Mouse (Mus musculus): ENCODE measurements at regions not wholly inside any gene's neighbourhood (a gene's known extent, or its start where the extent isn't known, plus 50 kb on each side); places are given as distances from the start of the nearest gene placed in this dataset.

DNA sequence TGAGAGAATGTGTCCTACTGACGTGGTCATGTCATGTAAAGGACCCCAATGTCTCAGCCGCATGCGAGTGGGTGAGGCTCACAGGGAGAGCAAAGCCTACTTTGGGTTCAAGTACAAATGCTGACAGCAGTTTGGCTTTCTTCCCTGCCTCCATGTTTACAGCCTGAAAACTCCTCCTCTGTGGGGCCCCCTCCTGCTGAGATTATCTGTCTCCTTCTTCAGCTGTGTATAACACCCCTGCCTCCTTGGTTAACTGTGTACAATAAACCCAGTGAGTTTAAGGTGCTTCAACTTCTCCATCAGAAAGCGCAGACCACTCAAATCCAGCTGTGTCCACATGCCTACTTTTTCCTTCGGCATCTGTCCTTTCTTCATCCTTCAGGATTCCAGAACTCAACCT lies 130.3 kb downstream of the Tex36 start:
- H3K36me3 ChIP-seq (ENCODE audit: control insufficient read depth, insufficient read depth, low read length), result no peaks in the 10 kb centered on the region
- H3K4me2 ChIP-seq (ENCODE audit: low read depth, low read length), result no peak overlapping the region
- H3K4me3 ChIP-seq (ENCODE audit: low read length), result no peak overlapping the region
- H3K27ac ChIP-seq (ENCODE audit: low read length), result no peak overlapping the region
- H3K9me3 ChIP-seq (ENCODE audit: control insufficient read depth, low read length), result no peaks in the 10 kb centered on the region
- 75% methylated on average over 5 of the region's 5 CpGs for WGBS
- ATAC-seq, result no peak
- no peaks in the 10 kb centered on the region for H3K27me3 ChIP-seq (replicated peaks; ENCODE audit: control insufficient read depth, insufficient read depth, low read length)
- H3K9ac ChIP-seq (ENCODE audit: low read depth, low read length), result no peak overlapping the region
- H3K4me1 ChIP-seq (ENCODE audit: control insufficient read depth, insufficient read depth, low read length), result peaks cover 12% of the 10 kb centered on the region

GRCm38 (mm10) chr7:133470620-133470958 lies 131.4 kb downstream of the Tex36 start:
- Histone ChIP-seq H3K4me3 (ENCODE audit: low read length) (no peak overlapping the region), H3K36me3 (ENCODE audit: control insufficient read depth, insufficient read depth, low read length) (no peaks in the 10 kb centered on the region), H3K4me1 (ENCODE audit: control insufficient read depth, insufficient read depth, low read length) (peaks cover 12% of the 10 kb centered on the region), H3K9ac (ENCODE audit: low read depth, low read length) (no peak overlapping the region), H3K9me3 (ENCODE audit: control insufficient read depth, low read length) (no peaks in the 10 kb centered on the region), H3K27me3 (replicated peaks; ENCODE audit: control insufficient read depth, insufficient read depth, low read length) (no peaks in the 10 kb centered on the region), H3K4me2 (ENCODE audit: low read depth, low read length) (no peak overlapping the region), H3K27ac (ENCODE audit: low read length) (peak overlapping the region; percentile 33)
- ATAC-seq, result no peak
- WGBS, result 35% methylated on average over 3 of the region's 3 CpGs

- Histone ChIP-seq H3K9me3 (ENCODE audit: control insufficient read depth, low read length) (no peaks in the 10 kb centered on the region), H3K4me2 (ENCODE audit: low read depth, low read length) (no peak overlapping the region), H3K4me1 (ENCODE audit: control insufficient read depth, insufficient read depth, low read length) (peaks cover 12% of the 10 kb centered on the region), H3K27me3 (replicated peaks; ENCODE audit: control insufficient read depth, insufficient read depth, low read length) (no peaks in the 10 kb centered on the region), H3K9ac (ENCODE audit: low read depth, low read length) (no peak overlapping the region), H3K4me3 (ENCODE audit: low read length) (no peak overlapping the region), H3K27ac (ENCODE audit: low read length) (peak overlapping the region; percentile 39; the same call in 1 of the 2 replicates), H3K36me3 (ENCODE audit: control insufficient read depth, insufficient read depth, low read length) (no peaks in the 10 kb centered on the region)
- 40% methylated on average over 6 of the region's 6 CpGs for WGBS
- peak; percentile 85 for ATAC-seq
Measured at GRCm38 (mm10) chr7:133469952-133470619, 131.9 kb downstream of the Tex36 start.

GRCm38 (mm10) chr7:133469106-133469505 lies 132.9 kb downstream of the Tex36 start:
- H3K36me3 ChIP-seq (ENCODE audit: control insufficient read depth, insufficient read depth, low read length), result no peaks in the 10 kb centered on the region
- H3K4me3 ChIP-seq (ENCODE audit: low read length), result no peak overlapping the region
- peaks cover 12% of the 10 kb centered on the region for H3K4me1 ChIP-seq (ENCODE audit: control insufficient read depth, insufficient read depth, low read length)
- no peak overlapping the region for H3K27ac ChIP-seq (ENCODE audit: low read length)
- no peaks in the 10 kb centered on the region for H3K9me3 ChIP-seq (ENCODE audit: control insufficient read depth, low read length)
- H3K9ac ChIP-seq (ENCODE audit: low read depth, low read length), result no peak overlapping the region
- no peak for ATAC-seq
- H3K4me2 ChIP-seq (ENCODE audit: low read depth, low read length), result no peak overlapping the region
- 48% methylated on average over 3 of the region's 3 CpGs for WGBS
- H3K27me3 ChIP-seq (replicated peaks; ENCODE audit: control insufficient read depth, insufficient read depth, low read length), result no peaks in the 10 kb centered on the region

DNA sequence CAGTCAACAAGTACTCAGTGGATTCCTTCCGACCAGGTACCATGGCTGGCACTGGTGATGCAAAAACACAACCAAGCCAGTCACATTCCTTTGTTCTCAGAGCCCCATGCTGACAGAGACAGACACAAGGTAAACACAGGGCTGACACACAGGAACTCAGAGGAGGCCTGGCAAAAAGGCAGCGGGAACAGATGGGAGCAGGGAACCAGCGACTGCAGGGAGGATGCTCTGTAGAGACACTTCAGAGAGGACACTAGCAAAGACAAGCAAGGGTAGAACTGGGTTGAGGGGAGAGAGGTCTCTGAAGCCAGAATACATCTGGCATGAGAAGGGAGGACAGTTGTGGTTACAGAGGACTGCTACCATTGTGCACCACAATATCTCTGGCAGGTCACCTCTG lies 133.6 kb downstream of the Tex36 start:
- H3K9me3 ChIP-seq (ENCODE audit: control insufficient read depth, low read length), result no peaks in the 10 kb centered on the region
- no peak overlapping the region for H3K9ac ChIP-seq (ENCODE audit: low read depth, low read length)
- ATAC-seq, result no peak
- peaks cover 12% of the 10 kb centered on the region for H3K4me1 ChIP-seq (ENCODE audit: control insufficient read depth, insufficient read depth, low read length)
- no peaks in the 10 kb centered on the region for H3K36me3 ChIP-seq (ENCODE audit: control insufficient read depth, insufficient read depth, low read length)
- no peak overlapping the region for H3K4me2 ChIP-seq (ENCODE audit: low read depth, low read length)
- WGBS, result 45% methylated on average over 3 of the region's 3 CpGs
- no peaks in the 10 kb centered on the region for H3K27me3 ChIP-seq (replicated peaks; ENCODE audit: control insufficient read depth, insufficient read depth, low read length)
- H3K27ac ChIP-seq (ENCODE audit: low read length), result no peak overlapping the region
- no peak overlapping the region for H3K4me3 ChIP-seq (ENCODE audit: low read length)

DNA sequence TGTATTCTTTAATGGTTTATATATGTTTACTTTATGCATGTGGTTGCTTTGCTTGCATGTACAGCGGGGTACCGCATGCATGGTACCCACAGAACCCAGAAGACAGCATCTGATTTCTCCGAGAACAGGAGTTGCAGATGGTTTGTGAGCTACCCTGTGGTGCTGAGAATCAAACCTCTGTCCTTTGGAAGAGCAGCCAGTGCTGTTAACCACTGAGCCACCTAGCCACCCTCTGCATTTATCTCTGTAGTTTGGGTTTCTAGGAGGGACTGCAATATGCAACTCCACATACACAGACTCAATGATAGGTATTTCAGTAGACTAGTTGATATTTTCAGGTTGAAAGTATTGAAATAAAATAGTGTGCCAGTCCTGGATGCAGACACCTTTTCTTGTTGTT lies 134.4 kb downstream of the Tex36 start:
- Histone ChIP-seq H3K9ac (ENCODE audit: low read depth, low read length) (no peak overlapping the region), H3K27me3 (replicated peaks; ENCODE audit: control insufficient read depth, insufficient read depth, low read length) (no peaks in the 10 kb centered on the region), H3K9me3 (ENCODE audit: control insufficient read depth, low read length) (no peaks in the 10 kb centered on the region), H3K4me1 (ENCODE audit: control insufficient read depth, insufficient read depth, low read length) (peaks cover 12% of the 10 kb centered on the region), H3K4me2 (ENCODE audit: low read depth, low read length) (no peak overlapping the region), H3K4me3 (ENCODE audit: low read length) (no peak overlapping the region), H3K36me3 (ENCODE audit: control insufficient read depth, insufficient read depth, low read length) (no peaks in the 10 kb centered on the region), H3K27ac (ENCODE audit: low read length) (no peak overlapping the region)
- WGBS, result 82% methylated on average over 3 of the region's 3 CpGs
- no peak for ATAC-seq

DNA sequence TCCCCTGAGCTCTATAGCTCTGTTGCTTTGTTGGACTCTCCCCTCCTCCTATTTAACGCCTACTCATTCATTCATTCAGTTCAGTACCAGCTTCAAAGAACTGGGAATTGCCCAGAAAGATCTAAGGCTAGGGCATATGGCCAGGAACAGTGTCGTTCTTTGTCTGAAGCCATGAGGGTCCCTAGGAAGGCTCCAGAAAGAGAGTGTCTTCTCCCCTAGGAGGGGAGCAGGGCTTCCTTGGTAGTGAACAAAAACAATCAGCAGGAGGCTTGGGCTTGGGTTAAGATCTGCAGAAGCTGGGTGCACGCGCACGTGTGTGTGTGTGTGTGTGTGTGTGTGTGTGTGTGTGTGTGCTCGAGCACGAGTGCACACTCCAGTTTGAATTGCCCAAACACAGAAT lies 142.7 kb downstream of the Tex36 start:
- Histone ChIP-seq H3K9me3 (ENCODE audit: control insufficient read depth, low read length) (no peaks in the 10 kb centered on the region), H3K4me1 (ENCODE audit: control insufficient read depth, insufficient read depth, low read length) (peaks cover 4% of the 10 kb centered on the region; the same call in 1 of the 2 replicates), H3K9ac (ENCODE audit: low read depth, low read length) (no peak overlapping the region), H3K27ac (ENCODE audit: low read length) (no peak overlapping the region), H3K36me3 (ENCODE audit: control insufficient read depth, insufficient read depth, low read length) (no peaks in the 10 kb centered on the region), H3K4me2 (ENCODE audit: low read depth, low read length) (no peak overlapping the region), H3K4me3 (ENCODE audit: low read length) (no peak overlapping the region), H3K27me3 (replicated peaks; ENCODE audit: control insufficient read depth, insufficient read depth, low read length) (no peaks in the 10 kb centered on the region)
- ATAC-seq, result no peak
- 64% methylated on average over 7 of the region's 7 CpGs for WGBS

- H3K36me3 ChIP-seq (ENCODE audit: control insufficient read depth, insufficient read depth, low read length), result no peaks in the 10 kb centered on the region
- H3K4me2 ChIP-seq (ENCODE audit: low read depth, low read length), result no peak overlapping the region
- no peaks in the 10 kb centered on the region for H3K27me3 ChIP-seq (replicated peaks; ENCODE audit: control insufficient read depth, insufficient read depth, low read length)
- peak overlapping the region; percentile 74 for H3K27ac ChIP-seq (ENCODE audit: low read length)
- 0 out of 2 replicates have a peak overlapping the region, but pooled peaks have one; percentile 24 for H3K9ac ChIP-seq (ENCODE audit: low read depth, low read length)
- H3K4me1 ChIP-seq (ENCODE audit: control insufficient read depth, insufficient read depth, low read length), result peaks cover 4% of the 10 kb centered on the region; the same call in 1 of the 2 replicates
- 45% methylated on average over 16 of the region's 16 CpGs for WGBS
- H3K9me3 ChIP-seq (ENCODE audit: control insufficient read depth, low read length), result no peaks in the 10 kb centered on the region
- no peak for ATAC-seq
- H3K4me3 ChIP-seq (ENCODE audit: low read length), result no peak overlapping the region
Measured at GRCm38 (mm10) chr7:133457436-133458324, 144.3 kb downstream of the Tex36 start.

DNA sequence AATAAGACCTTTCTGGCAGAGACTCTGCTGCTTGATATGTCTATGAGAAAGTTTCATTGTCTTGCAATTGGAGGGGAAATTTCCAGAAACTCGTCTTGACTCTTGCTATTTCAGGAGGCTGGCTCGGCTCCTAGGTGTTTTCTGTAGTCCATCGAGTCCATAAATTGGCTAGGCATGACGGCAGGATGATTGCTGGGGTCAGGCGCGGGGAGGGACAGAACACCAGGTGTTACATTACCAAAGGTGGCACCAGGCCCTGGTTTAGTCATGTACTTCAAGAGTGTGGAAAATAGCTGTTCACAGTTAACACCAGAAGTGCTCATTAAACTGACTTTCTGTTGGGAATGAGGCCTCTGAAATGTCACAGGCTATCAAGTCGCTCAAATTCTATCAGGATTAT lies 151.7 kb downstream of the Tex36 start:
- WGBS, result 78% methylated on average over 7 of the region's 7 CpGs

More for the DNA sequence above, 151.7 kb downstream of the Tex36 start:
- Histone ChIP-seq H3K27me3 (replicated peaks; ENCODE audit: control insufficient read depth, insufficient read depth, low read length) (no peaks in the 10 kb centered on the region), H3K4me3 (ENCODE audit: low read length) (no peak overlapping the region), H3K4me1 (ENCODE audit: control insufficient read depth, insufficient read depth, low read length) (peaks cover 4% of the 10 kb centered on the region; the same call in 1 of the 2 replicates), H3K4me2 (ENCODE audit: low read depth, low read length) (no peak overlapping the region), H3K9me3 (ENCODE audit: control insufficient read depth, low read length) (no peaks in the 10 kb centered on the region), H3K36me3 (ENCODE audit: control insufficient read depth, insufficient read depth, low read length) (no peaks in the 10 kb centered on the region), H3K9ac (ENCODE audit: low read depth, low read length) (no peak overlapping the region), H3K27ac (ENCODE audit: low read length) (no peak overlapping the region)
- no peak for ATAC-seq
